Mouse (Mus musculus) C2C12 (cell line): ENCODE data around the gene Smco2.

Experiments
- CTCF ChIP-seq: IDR thresholded peaks from one replicate; pipeline ENCODE4 v1.5.1; 2011; ENCODE audit not compliant: control insufficient read depth, insufficient read depth, insufficient read length
- FOSL1 ChIP-seq: IDR thresholded peaks from one replicate; pipeline ENCODE4 v1.8.0; 2011; ENCODE audit warnings: mild to moderate bottlenecking, low read length; ENCODE audit not compliant: poor library complexity, insufficient read depth, severe bottlenecking
- MAX ChIP-seq: IDR thresholded peaks from one replicate; pipeline ENCODE4 v1.6.1; 2011; ENCODE audit warnings: mild to moderate bottlenecking, control low read depth
- USF1 ChIP-seq: IDR thresholded peaks from one replicate; pipeline ENCODE4 v1.6.1; 2011; ENCODE audit warnings: low read depth, mild to moderate bottlenecking, control low read depth, moderate library complexity

- TF ChIP-seq CTCF (no peak), USF1 (no peak), FOSL1 (no peak), MAX (no peak)
Measured at GRCm38 (mm10) chr6:146899647-146900046, 49.7 kb downstream of the Smco2 start.
